Mouse (Mus musculus) stomach, postnatal 0 days (tissue): Measurements from ENCODE around the gene Eml5.

Source experiments
- CTCF ChIP-seq: IDR thresholded peaks from 2 replicates; pipeline ENCODE4 v1.5.1; 2016; ENCODE audit warnings: antibody characterized with exemption, low read depth, mild to moderate bottlenecking, moderate library complexity
- EP300 ChIP-seq: optimal IDR thresholded peaks from 2 replicates; pipeline ENCODE3; 2016; ENCODE audit warnings: antibody characterized with exemption

DNA sequence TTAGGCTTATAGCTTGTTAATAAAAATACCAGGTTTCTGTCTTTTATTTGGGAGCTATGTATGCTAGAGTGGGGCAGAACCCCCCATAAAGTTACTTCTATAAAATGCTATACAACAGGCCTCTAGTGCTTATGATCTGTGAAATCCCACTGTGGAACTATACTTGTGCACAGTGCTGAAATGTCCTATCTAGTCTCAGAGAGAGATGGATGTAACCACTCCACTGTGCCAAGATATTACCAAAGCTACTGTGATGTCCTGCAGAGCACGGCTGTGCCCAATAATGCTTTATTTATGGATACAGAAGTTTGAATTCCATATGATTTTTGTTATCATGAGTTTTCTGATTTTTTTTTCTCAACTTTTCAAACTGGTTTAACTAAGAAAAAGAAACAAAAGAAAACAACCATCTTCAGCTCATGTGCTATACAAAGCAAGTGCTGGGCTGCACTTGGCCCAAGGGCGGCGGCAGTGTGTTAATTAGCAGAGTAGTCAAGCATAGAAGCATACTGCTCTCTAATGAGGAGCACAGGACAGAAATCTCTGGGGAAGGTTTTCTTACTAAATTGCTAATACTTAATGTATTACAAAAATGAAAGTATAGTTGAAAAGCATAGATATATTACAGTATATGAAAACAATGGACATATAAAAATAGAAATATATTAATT, 97.1 kb downstream of the Eml5 start:
- no peak for TF ChIP-seq CTCF
- TF ChIP-seq EP300, result no peak
